In genomic region chr1:113992488-113992887, GRCm38 (mm10) we compare ENCODE assay signal across 14 mouse cellular contexts.
A peak's percentile ranks its signal among the peaks of the same experiment; 100 is the strongest.
DNase-seq lines count a peak whose midpoint lies in the region.
"Had no signal": no experiment of that assay in that cellular context is flagged by ENCODE, and none has a peak within 500 bp of the region (broad histone marks: within the 10 kb centered on the region; RNA-seq: fewer than 3 reads in every experiment).

No protein-coding gene starts in this region.

- peak; percentile 3 to 10 for DNase-seq in frontal cortex, postnatal 36 days (ENCODE audit: low spot score in 2 of 2)
- no peak for DNase-seq in frontal cortex, postnatal 25 days (ENCODE audit: low spot score in 2 of 2)
- DNase-seq in left cerebral cortex, adult 9 months (ENCODE audit: low spot score in 2 of 2), result peak; percentile 2 to 3
- DNase-seq in left cerebral cortex, adult 11 months (ENCODE audit: low spot score), result no peak
- peak; percentile 35 for DNase-seq in brain, adult 2 months (ENCODE audit: low read depth, low spot score)
- DNase-seq in right cerebral cortex, postnatal 10 days (ENCODE audit: low spot score in 2 of 2), result peak; percentile 16 to 19
- no peak for DNase-seq in retina, postnatal 1 day
- no peak for DNase-seq in lung, postnatal 10 days
- DNase-seq: adrenal gland, postnatal 25 days; cerebellum, adult 2 months; cerebellum, postnatal 10 days; gastrocnemius, postnatal 36 days; heart, adult 11 months; heart, postnatal 4 days had no signal

Comparison
In these comparisons a context has a peak if more than half of its experiments do, and no peak if none do; other contexts are left out.
1. DNase-seq: peak in frontal cortex, postnatal 36 days (2 of 2), left cerebral cortex, adult 9 months (2 of 2), brain, adult 2 months (single experiment) and right cerebral cortex, postnatal 10 days (2 of 2); none in frontal cortex, postnatal 25 days (0 of 2), left cerebral cortex, adult 11 months (single experiment), retina, postnatal 1 day (single experiment) and lung, postnatal 10 days (single experiment).